ENCODE assay signal across 22 mouse cellular contexts in the genomic region with DNA sequence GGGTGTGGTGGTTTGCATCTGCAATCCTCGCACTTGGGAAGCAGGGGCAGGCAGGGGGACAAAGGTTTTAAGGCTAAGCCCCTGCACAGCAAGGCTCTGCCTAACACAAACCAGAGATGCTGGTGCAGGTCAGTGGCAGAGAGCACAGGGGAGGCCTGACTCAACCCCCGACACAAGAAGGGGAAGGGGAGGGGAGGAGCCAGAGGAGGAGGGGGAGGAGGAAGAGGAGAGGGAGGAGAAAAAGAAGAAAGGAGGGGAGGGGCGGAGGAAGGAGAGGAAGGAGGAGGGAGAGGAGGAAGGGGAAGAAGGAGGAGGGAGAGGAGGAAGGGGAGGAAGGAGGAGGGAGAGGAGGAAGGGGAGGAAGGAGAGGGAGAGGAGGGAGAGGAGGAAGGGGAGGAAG. TPM values are rescaled to one million over a fixed set of nuclear protein-coding genes. Genes with fewer than 3 reads are reported as not detected.
DNase-seq lines count a peak whose midpoint lies in the region; ATAC-seq and TF ChIP-seq lines count a peak whose summit lies in the region.
"Had no signal": no experiment of that assay in that cellular context is flagged by ENCODE, and none has a peak within 500 bp of the region (broad histone marks: within the 10 kb centered on the region; RNA-seq: fewer than 3 reads in every experiment).

No protein-coding gene starts in this region.

- intact Hi-C loops in left cerebral cortex, postnatal 10 days (cut with DNase I) = no loop called here

- H3K4me1 ChIP-seq in intestine, embryonic 14.5 days (replicated peaks; ENCODE audit: control insufficient read depth, insufficient read depth, low read length) = peaks cover 21% of the 10 kb centered on the region
- 0 out of 2 replicates have a peak, but pooled peaks cover 3% of the 10 kb centered on the region for H3K4me1 ChIP-seq in intestine, postnatal 0 days (replicated peaks; ENCODE audit: control insufficient read depth, insufficient read depth, low read length)
- no peaks in the 10 kb centered on the region for H3K4me1 ChIP-seq in MEL (ENCODE audit: control insufficient read depth in 1 of 2, insufficient read depth in 2 of 2, low read length in 2 of 2)
- H3K4me1 ChIP-seq in embryonic facial prominence, embryonic 10.5 days = peaks cover 59% of the 10 kb centered on the region
- H3K4me1 ChIP-seq in hindbrain, embryonic 13.5 days (replicated peaks) = peaks cover 32% of the 10 kb centered on the region

- no peak for DNase-seq in intestine, embryonic 14.5 days (ENCODE audit: low spot score)
- DNase-seq in MEL (ENCODE audit: low read depth, low spot score) = peak; percentile 46
- peak; percentile 35 for DNase-seq in embryonic facial prominence, embryonic 10.5 days (ENCODE audit: low spot score)
- DNase-seq in left cerebral cortex, postnatal 10 days (ENCODE audit: extremely low spot score in 1 of 2, low spot score in 2 of 2) = no peak
- DNase-seq in cerebellum, adult 11 months = no peak
- DNase-seq: adrenal gland, adult 8-10 months; cerebellum, adult 11-12 months; cerebellum, postnatal 25 days; gastrocnemius, postnatal 25 days; heart, postnatal 14 days; kidney, adult 18-20 months; kidney, postnatal 10 days; thymus, postnatal 25 days had no signal

- no peak for ATAC-seq in intestine, embryonic 14.5 days (replicated peaks; ENCODE audit: low FRiP score, low TSS enrichment, low read depth)
- ATAC-seq in intestine, postnatal 0 days = no peak
- ATAC-seq in hindbrain, embryonic 13.5 days (ENCODE audit: low FRiP score) = no peak
- ATAC-seq: forebrain, embryonic 15.5 days; midbrain, embryonic 15.5 days had no signal

- no peaks in the 10 kb centered on the region for H3K27me3 ChIP-seq in intestine, embryonic 14.5 days (replicated peaks; ENCODE audit: control insufficient read depth, insufficient read depth, low read length)
- no peaks in the 10 kb centered on the region for H3K27me3 ChIP-seq in intestine, postnatal 0 days (replicated peaks; ENCODE audit: control insufficient read depth, insufficient read depth, low read length)
- no peaks in the 10 kb centered on the region for H3K27me3 ChIP-seq in MEL (ENCODE audit: control insufficient read depth in 1 of 2, insufficient read depth in 2 of 2, low read length in 2 of 2)
- no peaks in the 10 kb centered on the region for H3K27me3 ChIP-seq in embryonic facial prominence, embryonic 10.5 days (replicated peaks; ENCODE audit: low read depth, poor library complexity, severe bottlenecking)
- H3K27me3 ChIP-seq in hindbrain, embryonic 13.5 days = no peaks in the 10 kb centered on the region
- H3K27me3 ChIP-seq: forebrain, embryonic 15.5 days; lung, embryonic 15.5 days; midbrain, embryonic 15.5 days had no signal

- no peak for TF ChIP-seq RAD21 in MEL (IDR thresholded peaks at IDR 0.05; ENCODE audit: low read depth, low read length)

- no peak for TF ChIP-seq EP300 in MEL (IDR thresholded peaks at IDR 0.05; ENCODE audit: low read depth in 1 of 2, low read length in 2 of 2)

- H3K4me3 ChIP-seq in intestine, embryonic 14.5 days (ENCODE audit: low read depth, low read length) = no peak overlapping the region
- no peak overlapping the region for H3K4me3 ChIP-seq in intestine, postnatal 0 days (ENCODE audit: low read depth, low read length)
- H3K4me3 ChIP-seq in MEL (ENCODE audit: control insufficient read depth in 1 of 2, insufficient read depth in 1 of 2, low read depth in 2 of 2, low read length in 2 of 2) (no peak overlapping the region), macrophage (ENCODE audit: inconsistent target) (no peak overlapping the region)
- H3K4me3 ChIP-seq in embryonic facial prominence, embryonic 10.5 days = no peak overlapping the region
- no peak overlapping the region for H3K4me3 ChIP-seq in hindbrain, embryonic 13.5 days
- H3K4me3 ChIP-seq: forebrain, embryonic 15.5 days; lung, embryonic 15.5 days; midbrain, embryonic 15.5 days had no signal

- peak overlapping the region; percentile 62; the same call in 1 of the 2 replicates for H3K27ac ChIP-seq in intestine, embryonic 14.5 days (ENCODE audit: low read depth)
- no peak overlapping the region for H3K27ac ChIP-seq in intestine, postnatal 0 days (ENCODE audit: low read depth, low read length)
- no peak overlapping the region for H3K27ac ChIP-seq in MEL (ENCODE audit: control insufficient read depth, low read depth, low read length)
- H3K27ac ChIP-seq in embryonic facial prominence, embryonic 10.5 days (replicated peaks) = peak overlapping the region; percentile 12
- H3K27ac ChIP-seq in macrophage = peak overlapping the region; percentile 72
- no peak overlapping the region for H3K27ac ChIP-seq in hindbrain, embryonic 13.5 days
- H3K27ac ChIP-seq: forebrain, embryonic 15.5 days; hindbrain, embryonic 14.5 days; lung, embryonic 15.5 days; midbrain, embryonic 15.5 days had no signal

- no peak for TF ChIP-seq POLR2A in MEL (IDR thresholded peaks at IDR 0.05; ENCODE audit: control insufficient read depth in 1 of 2, insufficient read depth in 1 of 2, low read depth in 1 of 2, low read length in 2 of 2, poor library complexity in 1 of 2)

- H3K79me2 ChIP-seq in MEL (ENCODE audit: control insufficient read depth, insufficient read depth, low read length, poor library complexity) = no peaks in the 10 kb centered on the region
- H3K79me2 ChIP-seq in macrophage (ENCODE audit: inconsistent target) = peaks cover 58% of the 10 kb centered on the region

- no peak overlapping the region for H3K9ac ChIP-seq in intestine, embryonic 14.5 days (ENCODE audit: low read length)
- no peak overlapping the region for H3K9ac ChIP-seq in intestine, postnatal 0 days (ENCODE audit: low read depth, low read length)
- no peak overlapping the region for H3K9ac ChIP-seq in MEL (ENCODE audit: control insufficient read depth, low read depth, low read length, poor library complexity, severe bottlenecking)
- no peak overlapping the region for H3K9ac ChIP-seq in hindbrain, embryonic 13.5 days
- H3K9ac ChIP-seq: forebrain, embryonic 15.5 days; hindbrain, embryonic 14.5 days; lung, embryonic 15.5 days; midbrain, embryonic 15.5 days had no signal

- no peaks in the 10 kb centered on the region for H3K36me3 ChIP-seq in intestine, embryonic 14.5 days (ENCODE audit: control insufficient read depth, insufficient read depth, low read length)
- no peaks in the 10 kb centered on the region for H3K36me3 ChIP-seq in intestine, postnatal 0 days (ENCODE audit: control insufficient read depth, insufficient read depth)
- H3K36me3 ChIP-seq in MEL (ENCODE audit: control insufficient read depth in 1 of 2, insufficient read depth in 2 of 2, low read length in 2 of 2) = no peaks in the 10 kb centered on the region
- H3K36me3 ChIP-seq in embryonic facial prominence, embryonic 10.5 days (replicated peaks) = no peaks in the 10 kb centered on the region
- no peaks in the 10 kb centered on the region for H3K36me3 ChIP-seq in macrophage (ENCODE audit: inconsistent target)
- no peaks in the 10 kb centered on the region for H3K36me3 ChIP-seq in hindbrain, embryonic 13.5 days
- H3K36me3 ChIP-seq: forebrain, embryonic 15.5 days; lung, embryonic 15.5 days; midbrain, embryonic 15.5 days had no signal

- WGBS in intestine, embryonic 14.5 days = 27% methylated on average over 3 of the region's 3 CpGs
- 34% methylated on average over 3 of the region's 3 CpGs for WGBS in intestine, postnatal 0 days
- 25% methylated on average over 3 of the region's 3 CpGs for WGBS in embryonic facial prominence, embryonic 10.5 days
- 29% methylated on average over 1 of the region's 3 CpGs for WGBS in macrophage (ENCODE audit: missing documents)
- 50% methylated on average over 3 of the region's 3 CpGs for WGBS in hindbrain, embryonic 13.5 days

- H3K4me2 ChIP-seq in intestine, embryonic 14.5 days (ENCODE audit: low read length) = no peak overlapping the region
- H3K4me2 ChIP-seq in intestine, postnatal 0 days (replicated peaks; ENCODE audit: low read depth) = no peak overlapping the region
- no peak overlapping the region for H3K4me2 ChIP-seq in hindbrain, embryonic 13.5 days
- H3K4me2 ChIP-seq: forebrain, embryonic 15.5 days; heart, embryonic 11.5 days; hindbrain, embryonic 14.5 days; lung, embryonic 15.5 days; midbrain, embryonic 15.5 days had no signal

- no peak for TF ChIP-seq CTCF in intestine, postnatal 0 days (IDR thresholded peaks at IDR 0.05; ENCODE audit: low read depth)
- no peak for TF ChIP-seq CTCF in MEL (IDR thresholded peaks at IDR 0.05 in 2 of 3, conservative IDR thresholded peaks at IDR 0.05 in 1 of 3; ENCODE audit: control insufficient read depth in 1 of 3, insufficient read depth in 1 of 3, low read depth in 2 of 3, low read length in 3 of 3, poor library complexity in 1 of 3, severe bottlenecking in 1 of 3)

- no peaks in the 10 kb centered on the region for H3K9me3 ChIP-seq in intestine, embryonic 14.5 days (ENCODE audit: control insufficient read depth, low read length)
- H3K9me3 ChIP-seq in intestine, postnatal 0 days (ENCODE audit: control insufficient read depth) = no peaks in the 10 kb centered on the region
- H3K9me3 ChIP-seq in MEL (replicated peaks; ENCODE audit: insufficient read depth, low read length) = no peaks in the 10 kb centered on the region
- H3K9me3 ChIP-seq in embryonic facial prominence, embryonic 10.5 days = no peaks in the 10 kb centered on the region
- no peaks in the 10 kb centered on the region for H3K9me3 ChIP-seq in hindbrain, embryonic 13.5 days
- H3K9me3 ChIP-seq: forebrain, embryonic 15.5 days; lung, embryonic 15.5 days; midbrain, embryonic 15.5 days had no signal

RNA-seq across cellular contexts. Expression of gene Aatk, which starts 12.7 kb away (rescaled TPM):
- polyA plus RNA-seq in intestine, embryonic 14.5 days (2014; fragmentation: Nextera tagmentation; extraction: Ambion mirVana) = 4.2 and 4.5 TPM in 2 replicates
- 1.6 and 1.7 TPM in 2 replicates for polyA plus RNA-seq in intestine, postnatal 0 days (2015; fragmentation: Nextera tagmentation; extraction: Ambion mirVana)
- total RNA-seq in MEL (2012; rRNA removed) = 0.04 TPM in 1 of 2 replicates, not detected in the other
- polyA plus RNA-seq in MEL (2012; ENCODE audit: insufficient read depth in 1 of 2, insufficient read length in 2 of 2, low read depth in 1 of 2, low replicate concordance in 2 of 2, missing spikeins in 1 of 2) = not detected
- polyA plus RNA-seq in embryonic facial prominence, embryonic 10.5 days (2016; fragmentation: Nextera tagmentation; extraction: Ambion mirVana) = 0.84 and 1.6 TPM in 2 replicates
- 10 to 100 TPM in 19 of 26 experiments, 1 to 10 TPM in 7; 2.7 to 65.4 (median 28.0) TPM for total RNA-seq in macrophage (2018; cell fraction: chromatin; rRNA removed)
- total RNA-seq in macrophage (2018; cell fraction: cytosol; rRNA removed) = 10 to 100 TPM in 17 of 26 experiments, 1 to 10 TPM in 9; 4.2 to 20.5 (median 11.6) TPM
- 10 to 100 TPM in 23 of 26 experiments, 1 to 10 TPM in 3; 4.8 to 46.3 (median 24.7) TPM for total RNA-seq in macrophage (2018; cell fraction: nucleus; rRNA removed)
- 6.5 to 10.7 TPM (median 10.4 TPM) in 3 replicates for polyA plus RNA-seq in macrophage (2018)
- 24.1 and 24.3 TPM in 2 replicates for polyA plus RNA-seq in hindbrain, embryonic 13.5 days (2015; fragmentation: Nextera tagmentation; extraction: Ambion mirVana)
- total RNA-seq in left cerebral cortex, postnatal 10 days (2021) = 100 to 1,000 TPM; 136 to 153 TPM
- polyA plus RNA-seq: C2C12 had no signal

RNA-seq across cellular contexts. Expression of gene Cep131, which starts 52.3 kb away (rescaled TPM):
- polyA plus RNA-seq in intestine, embryonic 14.5 days (2014; fragmentation: Nextera tagmentation; extraction: Ambion mirVana) = 21.8 and 23.6 TPM in 2 replicates
- polyA plus RNA-seq in intestine, postnatal 0 days (2015; fragmentation: Nextera tagmentation; extraction: Ambion mirVana) = 4.8 and 5.6 TPM in 2 replicates
- total RNA-seq in MEL (2012; rRNA removed) = 17.6 and 21.6 TPM in 2 replicates
- polyA plus RNA-seq in MEL (2012; ENCODE audit: insufficient read depth in 1 of 2, insufficient read length in 2 of 2, low read depth in 1 of 2, low replicate concordance in 2 of 2, missing spikeins in 1 of 2) (10 to 100 TPM in 1 of 2 experiments, not detected in 1; 26.6 TPM), macrophage (2018) (5.6 to 6.3 TPM (median 5.7 TPM) in 3 replicates)
- 43.0 and 46.9 TPM in 2 replicates for polyA plus RNA-seq in embryonic facial prominence, embryonic 10.5 days (2016; fragmentation: Nextera tagmentation; extraction: Ambion mirVana)
- 10 to 100 TPM in 18 of 26 experiments, 1 to 10 TPM in 8; 2.3 to 49.0 (median 19.7) TPM for total RNA-seq in macrophage (2018; cell fraction: chromatin; rRNA removed)
- total RNA-seq in macrophage (2018; cell fraction: cytosol; rRNA removed) = 10 to 100 TPM in 2 of 26 experiments, 1 to 10 TPM in 24; 3.4 to 11.6 (median 5.4) TPM
- 10 to 100 TPM in 12 of 26 experiments, 1 to 10 TPM in 14; 1.4 to 22.6 (median 9.3) TPM for total RNA-seq in macrophage (2018; cell fraction: nucleus; rRNA removed)
- 23.2 and 26.7 TPM in 2 replicates for polyA plus RNA-seq in hindbrain, embryonic 13.5 days (2015; fragmentation: Nextera tagmentation; extraction: Ambion mirVana)
- total RNA-seq in left cerebral cortex, postnatal 10 days (2021) = 10 to 100 TPM; 37.1 to 38.2 TPM

Comparison
In these comparisons a context has a peak if more than half of its experiments do, and no peak if none do; other contexts are left out.
1. H3K27ac ChIP-seq: peak in intestine, embryonic 14.5 days (single experiment), embryonic facial prominence, embryonic 10.5 days (single experiment) and macrophage (single experiment); none in intestine, postnatal 0 days (single experiment), MEL (single experiment) and hindbrain, embryonic 13.5 days (single experiment).
2. DNase-seq: peak in MEL (single experiment) and embryonic facial prominence, embryonic 10.5 days (single experiment); none in intestine, embryonic 14.5 days (single experiment), left cerebral cortex, postnatal 10 days (0 of 2) and cerebellum, adult 11 months (single experiment).